Mouse (Mus musculus): Measurements from ENCODE around the gene Tnfaip1. TPM values are rescaled to one million over a fixed set of nuclear protein-coding genes. Genes with fewer than 3 reads are reported as not detected.
"Not testable (repeated sequence)": the region's sequence is repeated elsewhere in the genome, so short reads cannot be mapped to it uniquely, and the experiment has no call there.

The Tnfaip1 gene
- polyA plus RNA-seq, 1 experiment from 2014 or later, result 100 TPM

DNA sequence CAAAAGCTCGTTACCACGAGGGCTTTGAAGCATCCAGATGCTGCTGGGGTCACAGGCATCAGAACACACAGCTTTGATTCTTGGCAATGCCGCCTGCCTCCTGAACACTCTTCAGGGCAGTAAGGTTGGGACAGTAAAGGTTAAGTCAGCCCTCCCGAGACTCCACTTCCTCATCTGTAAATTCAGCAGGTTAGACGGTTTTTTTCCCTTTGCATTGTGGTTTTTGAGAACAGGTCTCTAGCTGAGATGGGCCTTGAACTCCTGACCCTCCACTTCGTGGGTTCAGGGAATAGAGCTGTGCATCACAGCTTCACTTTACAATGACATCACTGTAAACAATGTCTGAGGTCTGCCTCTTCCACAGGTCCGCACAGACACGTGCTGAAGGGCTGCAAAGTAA is 9.0 kb upstream of the Tnfaip1 start:
- no peak overlapping the region for H3K4me2 ChIP-seq (replicated peaks; ENCODE audit: low read depth, low read length)
- no peak overlapping the region for H3K9ac ChIP-seq (replicated peaks; ENCODE audit: low read length)
- no peaks in the 10 kb centered on the region for H3K27me3 ChIP-seq (ENCODE audit: insufficient read depth, low read length)
- ATAC-seq (ENCODE audit: low FRiP score, low TSS enrichment), result no peak
- no peak overlapping the region for H3K27ac ChIP-seq (ENCODE audit: low read length)
- 73% methylated on average over 8 of the region's 8 CpGs for WGBS
- H3K36me3 ChIP-seq (ENCODE audit: insufficient read depth, low read length), result peaks cover 19% of the 10 kb centered on the region
- H3K9me3 ChIP-seq (ENCODE audit: low read length), result no peaks in the 10 kb centered on the region
- H3K4me3 ChIP-seq (ENCODE audit: low read length), result no peak overlapping the region
- peaks cover 13% of the 10 kb centered on the region for H3K4me1 ChIP-seq (ENCODE audit: insufficient read depth, low read length)

DNA sequence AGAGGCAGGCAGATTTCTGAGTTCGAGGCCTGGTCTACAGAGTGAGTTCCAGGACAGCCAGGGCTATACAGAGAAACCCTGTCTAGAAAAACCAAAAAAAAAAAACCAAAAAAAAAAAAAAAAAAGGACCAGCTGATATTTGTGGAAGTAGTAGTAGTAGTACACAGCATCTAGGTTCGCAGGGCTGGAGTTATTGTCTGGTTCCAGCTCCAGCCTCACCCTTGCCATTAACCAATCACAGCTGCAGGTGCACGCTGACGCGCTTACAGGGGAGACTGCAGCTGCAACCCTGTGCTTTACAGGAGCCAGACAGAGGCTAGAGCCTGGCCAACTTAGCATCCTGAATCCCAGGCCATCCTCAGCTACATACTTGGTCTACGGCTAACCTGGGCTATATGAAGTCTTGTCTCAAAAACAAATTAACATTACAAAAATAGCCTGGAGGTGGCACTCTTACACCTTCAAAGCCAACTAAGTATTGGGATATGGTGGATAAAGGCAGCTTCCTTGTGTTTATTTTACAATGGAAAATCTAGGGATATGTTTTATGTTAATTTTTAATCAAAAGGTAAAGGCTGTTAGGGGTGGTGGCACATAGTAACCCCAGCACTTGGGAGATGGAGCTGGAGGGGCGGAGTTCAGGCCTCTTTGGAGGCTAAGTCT is 8.4 kb upstream of the Tnfaip1 start:
- 94% methylated on average over 7 of the region's 7 CpGs for WGBS
- Histone ChIP-seq H3K4me3 (ENCODE audit: low read length) (no peak overlapping the region), H3K27me3 (ENCODE audit: insufficient read depth, low read length) (no peaks in the 10 kb centered on the region), H3K9me3 (ENCODE audit: low read length) (no peaks in the 10 kb centered on the region), H3K27ac (ENCODE audit: low read length) (no peak overlapping the region), H3K4me1 (ENCODE audit: insufficient read depth, low read length) (peaks cover 10% of the 10 kb centered on the region), H3K9ac (replicated peaks; ENCODE audit: low read length) (no peak overlapping the region), H3K4me2 (replicated peaks; ENCODE audit: low read depth, low read length) (no peak overlapping the region), H3K36me3 (ENCODE audit: insufficient read depth, low read length) (peaks cover 24% of the 10 kb centered on the region)
- no peak for ATAC-seq (ENCODE audit: low FRiP score, low TSS enrichment)

GRCm38 (mm10) chr11:78540358-78540757 is 4.2 kb upstream of the Tnfaip1 start:
- H3K9me3 ChIP-seq (ENCODE audit: low read length), result no peaks in the 10 kb centered on the region
- WGBS, result 94% methylated on average over 3 of the region's 3 CpGs
- no peak for ATAC-seq (ENCODE audit: low FRiP score, low TSS enrichment)

DNA sequence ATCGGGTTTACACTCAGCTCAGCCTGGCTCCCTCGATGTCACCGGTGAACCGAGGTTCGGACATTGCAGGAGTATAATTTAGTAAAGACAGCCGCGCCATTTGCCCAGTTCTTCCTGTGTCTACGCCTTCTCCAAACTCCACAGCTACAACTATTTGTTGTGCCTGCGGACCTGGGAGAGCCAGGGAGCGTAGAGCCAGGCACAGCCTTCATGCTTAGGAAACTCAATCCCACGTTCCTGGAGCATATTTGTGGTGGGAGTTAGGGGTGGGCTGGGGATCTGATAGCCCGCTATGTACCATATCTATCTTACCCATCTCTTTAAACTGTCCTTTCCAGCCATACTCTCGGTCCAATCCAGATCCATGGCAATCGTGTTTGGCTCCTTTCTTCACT is 555 bp upstream of the Tnfaip1 start:
- Histone ChIP-seq H3K27ac (ENCODE audit: low read length) (peak overlapping the region; percentile 82), H3K4me1 (ENCODE audit: insufficient read depth, low read length) (peaks cover 18% of the 10 kb centered on the region), H3K9ac (replicated peaks; ENCODE audit: low read length) (peak overlapping the region; percentile 88), H3K4me3 (ENCODE audit: low read length) (peak overlapping the region; percentile 87), H3K27me3 (ENCODE audit: insufficient read depth, low read length) (no peaks in the 10 kb centered on the region), H3K36me3 (ENCODE audit: insufficient read depth, low read length) (peaks cover 18% of the 10 kb centered on the region), H3K4me2 (replicated peaks; ENCODE audit: low read depth, low read length) (peak overlapping the region; percentile 79), H3K9me3 (ENCODE audit: low read length) (no peaks in the 10 kb centered on the region)
- ATAC-seq (ENCODE audit: low FRiP score, low TSS enrichment), result peak; percentile 5
- 2% methylated on average over 14 of the region's 14 CpGs for WGBS

More at GRCm38 (mm10) chr11:78540358-78540757, 4.2 kb upstream of the Tnfaip1 start:
- no peak overlapping the region for H3K27ac ChIP-seq (ENCODE audit: low read length)
- peaks cover 11% of the 10 kb centered on the region for H3K4me1 ChIP-seq (ENCODE audit: insufficient read depth, low read length)
- no peak overlapping the region for H3K9ac ChIP-seq (replicated peaks; ENCODE audit: low read length)
- no peak overlapping the region for H3K4me2 ChIP-seq (replicated peaks; ENCODE audit: low read depth, low read length)
- no peaks in the 10 kb centered on the region for H3K27me3 ChIP-seq (ENCODE audit: insufficient read depth, low read length)
- H3K36me3 ChIP-seq (ENCODE audit: insufficient read depth, low read length), result peaks cover 25% of the 10 kb centered on the region
- no peak overlapping the region for H3K4me3 ChIP-seq (ENCODE audit: low read length)

DNA sequence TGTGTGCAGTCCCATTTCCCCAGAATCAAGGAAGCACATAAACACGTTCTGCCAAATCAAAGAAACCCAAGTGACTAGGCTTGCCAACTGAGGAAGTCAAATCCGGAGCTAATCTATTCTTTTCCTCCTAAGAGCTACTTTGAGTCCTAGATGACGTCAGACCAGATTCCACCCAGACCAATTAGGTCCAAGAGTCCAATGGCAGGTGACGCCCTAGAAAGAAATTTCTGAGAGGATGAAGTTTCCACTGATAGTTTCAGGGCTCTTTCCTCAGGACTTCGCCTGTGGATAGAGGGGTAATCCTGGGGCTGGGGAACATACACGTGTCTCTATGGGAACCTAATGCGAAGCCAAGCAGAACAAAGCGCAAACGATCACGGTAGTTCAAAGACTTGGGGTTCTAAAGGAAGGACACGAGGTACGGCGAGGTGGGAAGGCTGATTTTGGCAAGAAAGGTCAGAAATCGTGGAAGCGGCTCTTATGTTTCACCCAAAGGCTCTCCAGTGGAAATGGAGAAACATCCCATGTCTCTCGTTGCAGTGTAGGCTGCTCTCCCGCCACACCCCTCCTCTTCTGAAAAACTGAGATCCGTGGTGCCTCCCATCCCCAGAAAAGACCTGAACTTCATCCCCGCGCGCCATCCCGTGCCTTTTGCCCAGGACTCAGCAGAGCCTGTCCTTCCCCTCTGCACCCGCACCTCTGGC is 604 bp downstream of the Tnfaip1 start:
- peaks cover 9% of the 10 kb centered on the region for H3K36me3 ChIP-seq (ENCODE audit: insufficient read depth, low read length)
- peak overlapping the region; percentile 76 for H3K4me2 ChIP-seq (replicated peaks; ENCODE audit: low read depth, low read length)
- peak overlapping the region; percentile 96 for H3K27ac ChIP-seq (ENCODE audit: low read length)
- WGBS, result under 1% methylated on average over 23 of the region's 23 CpGs
- peak overlapping the region; percentile 84 for H3K9ac ChIP-seq (replicated peaks; ENCODE audit: low read length)
- peak; percentile 7; the same call in 1 of the 2 replicates for ATAC-seq (ENCODE audit: low FRiP score, low TSS enrichment)
- peaks cover 27% of the 10 kb centered on the region for H3K4me1 ChIP-seq (ENCODE audit: insufficient read depth, low read length)
- no peaks in the 10 kb centered on the region for H3K9me3 ChIP-seq (ENCODE audit: low read length)
- H3K27me3 ChIP-seq (ENCODE audit: insufficient read depth, low read length), result no peaks in the 10 kb centered on the region
- H3K4me3 ChIP-seq (ENCODE audit: low read length), result peak overlapping the region; percentile 87

- Histone ChIP-seq H3K27ac (ENCODE audit: low read length) (no peak overlapping the region), H3K36me3 (ENCODE audit: insufficient read depth, low read length) (peaks cover 6% of the 10 kb centered on the region), H3K4me1 (ENCODE audit: insufficient read depth, low read length) (peaks cover 34% of the 10 kb centered on the region), H3K27me3 (ENCODE audit: insufficient read depth, low read length) (no peaks in the 10 kb centered on the region), H3K9ac (replicated peaks; ENCODE audit: low read length) (peak overlapping the region; percentile 84; the same call in 1 of the 2 replicates), H3K4me2 (replicated peaks; ENCODE audit: low read depth, low read length) (peak overlapping the region; percentile 76), H3K4me3 (ENCODE audit: low read length) (peak overlapping the region; percentile 87), H3K9me3 (ENCODE audit: low read length) (no peaks in the 10 kb centered on the region)
- ATAC-seq (ENCODE audit: low FRiP score, low TSS enrichment), result no peak
- WGBS, result 82% methylated on average over 4 of the region's 4 CpGs
These were observed 1.6 kb downstream of the Tnfaip1 start for GRCm38 (mm10) chr11:78534516-78534915.

- not testable (repeated sequence) for H3K4me3 ChIP-seq (ENCODE audit: low read length); ATAC-seq (ENCODE audit: low FRiP score, low TSS enrichment); H3K9me3 ChIP-seq (ENCODE audit: low read length); H3K4me2 ChIP-seq (replicated peaks; ENCODE audit: low read depth, low read length); H3K27me3 ChIP-seq (ENCODE audit: insufficient read depth, low read length); H3K9ac ChIP-seq (replicated peaks; ENCODE audit: low read length)
- 87% methylated on average over 10 of the region's 10 CpGs for WGBS
- Histone ChIP-seq H3K4me1 (ENCODE audit: insufficient read depth, low read length) (peaks cover 29% of the 10 kb centered on the region), H3K27ac (ENCODE audit: low read length) (peak overlapping the region; percentile 80), H3K36me3 (ENCODE audit: insufficient read depth, low read length) (peaks cover 30% of the 10 kb centered on the region)
These were observed 4.6 kb downstream of the Tnfaip1 start for GRCm38 (mm10) chr11:78531515-78531914.

DNA sequence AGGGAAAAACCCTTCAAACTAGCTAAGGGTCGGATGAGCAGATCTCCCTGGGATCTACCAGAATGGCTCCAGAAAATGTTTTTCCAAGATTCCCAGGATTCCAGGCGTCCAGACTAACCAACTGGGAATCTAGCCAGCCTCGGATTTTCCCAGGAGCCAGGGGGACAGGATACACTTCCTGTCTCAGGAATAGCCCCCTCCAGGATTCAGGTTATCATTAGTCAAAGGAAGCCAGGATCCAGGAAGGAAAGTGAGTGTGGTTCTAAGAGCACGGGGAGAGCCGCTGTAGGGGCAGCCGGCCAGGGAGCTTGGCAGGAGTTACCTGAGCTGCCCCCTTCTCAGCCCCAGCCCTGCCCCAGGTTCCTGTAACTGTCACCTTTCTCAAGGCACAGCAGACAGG is 5.1 kb downstream of the Tnfaip1 start:
- Histone ChIP-seq H3K4me1 (ENCODE audit: insufficient read depth, low read length) (peaks cover 29% of the 10 kb centered on the region), H3K36me3 (ENCODE audit: insufficient read depth, low read length) (peaks cover 35% of the 10 kb centered on the region), H3K27me3 (ENCODE audit: insufficient read depth, low read length) (no peaks in the 10 kb centered on the region), H3K9me3 (ENCODE audit: low read length) (no peaks in the 10 kb centered on the region), H3K4me2 (replicated peaks; ENCODE audit: low read depth, low read length) (peak overlapping the region; percentile 19; the same call in 1 of the 2 replicates), H3K4me3 (ENCODE audit: low read length) (no peak overlapping the region), H3K27ac (ENCODE audit: low read length) (peak overlapping the region; percentile 80), H3K9ac (replicated peaks; ENCODE audit: low read length) (0 out of 2 replicates have a peak overlapping the region, but pooled peaks have one; percentile 29)
- WGBS, result 55% methylated on average over 6 of the region's 6 CpGs
- no peak for ATAC-seq (ENCODE audit: low FRiP score, low TSS enrichment)

DNA sequence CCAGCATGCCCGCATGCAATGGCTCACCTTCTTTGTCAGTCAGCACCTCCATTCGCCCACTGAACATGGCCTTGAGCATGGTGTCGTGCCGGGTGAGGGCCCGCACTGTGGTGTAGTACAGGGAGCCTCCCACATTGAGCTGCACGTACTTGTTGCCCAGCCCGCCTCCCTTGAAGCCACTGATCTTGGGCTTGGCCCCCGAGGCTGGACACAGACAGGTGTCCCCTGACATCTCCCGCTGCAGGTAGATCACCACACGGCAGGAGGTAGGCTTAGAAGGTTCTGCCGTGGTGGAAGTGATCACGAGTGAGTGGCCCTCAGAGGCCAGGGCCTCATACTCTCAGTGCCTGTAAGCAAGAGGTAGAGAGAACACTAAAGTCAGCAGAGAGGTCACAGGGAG is 6.1 kb downstream of the Tnfaip1 start:
- no peak overlapping the region for H3K4me2 ChIP-seq (replicated peaks; ENCODE audit: low read depth, low read length)
- no peak overlapping the region for H3K4me3 ChIP-seq (ENCODE audit: low read length)
- H3K9ac ChIP-seq (replicated peaks; ENCODE audit: low read length), result no peak overlapping the region
- no peaks in the 10 kb centered on the region for H3K27me3 ChIP-seq (ENCODE audit: insufficient read depth, low read length)
- 73% methylated on average over 12 of the region's 12 CpGs for WGBS
- no peaks in the 10 kb centered on the region for H3K9me3 ChIP-seq (ENCODE audit: low read length)
- H3K27ac ChIP-seq (ENCODE audit: low read length), result peak overlapping the region; percentile 80; the same call in 1 of the 2 replicates
- H3K4me1 ChIP-seq (ENCODE audit: insufficient read depth, low read length), result peaks cover 27% of the 10 kb centered on the region
- ATAC-seq (ENCODE audit: low FRiP score, low TSS enrichment), result no peak
- H3K36me3 ChIP-seq (ENCODE audit: insufficient read depth, low read length), result peaks cover 46% of the 10 kb centered on the region

DNA sequence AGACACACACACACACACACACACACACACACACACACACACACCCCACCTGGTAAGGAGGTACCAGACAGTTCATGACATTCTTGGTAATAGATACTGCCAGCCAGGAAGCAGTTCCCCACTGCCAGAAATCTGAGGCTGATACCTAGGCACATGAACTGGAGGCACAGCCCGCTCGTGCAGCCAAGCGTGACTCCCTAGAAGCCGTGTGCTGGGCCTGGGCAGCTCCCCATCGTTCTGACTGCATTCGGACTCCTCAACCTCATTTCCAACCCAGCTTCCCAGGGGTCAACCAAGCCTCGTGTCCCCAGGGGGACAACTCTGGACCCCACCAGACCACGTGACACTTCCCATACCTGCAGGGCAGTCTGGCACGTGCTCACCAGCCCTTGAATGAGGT is 7.4 kb downstream of the Tnfaip1 start:
- no peaks in the 10 kb centered on the region for H3K27me3 ChIP-seq (ENCODE audit: insufficient read depth, low read length)
- no peak overlapping the region for H3K9ac ChIP-seq (replicated peaks; ENCODE audit: low read length)
- no peak overlapping the region for H3K4me3 ChIP-seq (ENCODE audit: low read length)
- H3K36me3 ChIP-seq (ENCODE audit: insufficient read depth, low read length), result peaks cover 58% of the 10 kb centered on the region
- WGBS, result 33% methylated on average over 9 of the region's 9 CpGs
- no peak overlapping the region for H3K4me2 ChIP-seq (replicated peaks; ENCODE audit: low read depth, low read length)
- ATAC-seq (ENCODE audit: low FRiP score, low TSS enrichment), result peak; percentile 72; the same call in 1 of the 2 replicates
- H3K9me3 ChIP-seq (ENCODE audit: low read length), result no peaks in the 10 kb centered on the region
- H3K27ac ChIP-seq (ENCODE audit: low read length), result peak overlapping the region; percentile 51
- peaks cover 22% of the 10 kb centered on the region; the same call in 1 of the 2 replicates for H3K4me1 ChIP-seq (ENCODE audit: insufficient read depth, low read length)
